Mouse (Mus musculus): ENCODE data around the gene Acat2. TPM values are rescaled to one million over a fixed set of nuclear protein-coding genes. Genes with fewer than 3 reads are reported as not detected.
"Not testable (repeated sequence)": the region's sequence is repeated elsewhere in the genome, so short reads cannot be mapped to it uniquely, and the experiment has no call there.

Gene Acat2
- total RNA-seq (2021) = 100 to 1,000 TPM in 1 of 2 experiments, 10 to 100 TPM in 1; 78.2 to 190 TPM
- long read RNA-seq, experiment 1, transcript Acat2-201 (9 exons, 2,250 nt) = major isoform, 181 of 208 reads
- long read RNA-seq, experiment 1, transcript Acat2-203 (8 exons, 1,800 nt) = minor isoform, 14 of 208 reads
- long read RNA-seq, experiment 1, partial matches to known transcripts = 7 of 208 reads
- long read RNA-seq, experiment 1, other reads (novel, unspliced or antisense) = 3 of 208 reads
- long read RNA-seq, experiment 2, transcript Acat2-201 (9 exons, 2,250 nt) = major isoform, 287 of 326 reads
- long read RNA-seq, experiment 2, transcript Acat2-203 (8 exons, 1,800 nt) = minor isoform, 14 of 326 reads
- long read RNA-seq, experiment 2, partial matches to known transcripts = 10 of 326 reads
- long read RNA-seq, experiment 2, other reads (novel, unspliced or antisense) = 15 of 326 reads

DNA sequence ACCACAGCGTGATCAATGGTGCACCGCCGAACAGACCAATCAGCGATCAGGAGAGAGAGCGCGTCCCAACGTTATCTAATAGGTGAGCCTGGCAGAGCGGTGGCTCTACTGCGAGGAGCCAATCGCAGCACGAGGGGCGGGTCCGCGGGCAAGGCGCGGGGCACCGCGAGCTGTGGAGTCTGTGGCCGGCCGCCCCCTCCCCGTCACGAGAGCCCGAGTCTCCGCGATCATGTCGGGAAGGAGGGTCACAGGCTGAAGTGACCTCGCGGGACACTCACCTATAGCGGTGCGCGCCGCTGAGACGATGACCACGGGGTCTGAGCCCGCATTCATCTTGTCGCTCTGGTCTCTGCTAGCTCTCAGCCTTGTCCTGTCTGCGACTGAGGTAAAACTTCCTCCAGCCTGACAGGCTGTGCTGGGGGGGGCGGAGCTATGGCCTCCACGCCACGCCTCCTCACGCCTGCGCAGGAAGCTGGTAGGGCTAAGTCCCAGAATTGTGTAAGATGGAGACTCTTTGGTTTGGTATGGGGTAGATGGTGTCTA lies at the start of gene Acat2:
Gene Acat2 (minus strand): TSS at position 417 of the 543 bp plus-strand sequence.
- DNase-seq (ENCODE audit: low spot score in 2 of 2) = peak; percentile 88 to 89

DNA sequence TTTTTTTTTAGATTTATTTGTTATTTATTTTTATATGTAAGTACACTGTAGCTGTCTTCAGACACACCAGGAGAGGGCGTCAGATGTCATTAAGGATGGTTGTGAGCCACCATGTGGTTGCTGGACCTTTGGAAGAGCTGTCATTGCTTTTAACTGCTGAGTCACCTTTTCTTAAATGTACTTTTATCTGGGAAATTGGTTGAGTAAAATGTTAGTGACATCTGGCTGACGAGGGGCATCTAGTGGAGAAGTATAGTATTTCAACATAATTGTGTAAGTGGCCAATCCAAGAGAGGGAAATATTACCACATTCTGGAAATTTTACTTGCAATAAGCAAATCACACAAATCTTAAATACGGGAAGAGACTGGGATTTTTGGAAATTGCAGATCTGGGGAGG lies 49.3 kb upstream of the Acat2 start:
- DNase-seq (ENCODE audit: low spot score in 2 of 2) = no peak

GRCm38 (mm10) chr17:13008528-13008927 lies 48.0 kb upstream of the Acat2 start:
- no peak for DNase-seq (ENCODE audit: low spot score in 2 of 2)

DNA sequence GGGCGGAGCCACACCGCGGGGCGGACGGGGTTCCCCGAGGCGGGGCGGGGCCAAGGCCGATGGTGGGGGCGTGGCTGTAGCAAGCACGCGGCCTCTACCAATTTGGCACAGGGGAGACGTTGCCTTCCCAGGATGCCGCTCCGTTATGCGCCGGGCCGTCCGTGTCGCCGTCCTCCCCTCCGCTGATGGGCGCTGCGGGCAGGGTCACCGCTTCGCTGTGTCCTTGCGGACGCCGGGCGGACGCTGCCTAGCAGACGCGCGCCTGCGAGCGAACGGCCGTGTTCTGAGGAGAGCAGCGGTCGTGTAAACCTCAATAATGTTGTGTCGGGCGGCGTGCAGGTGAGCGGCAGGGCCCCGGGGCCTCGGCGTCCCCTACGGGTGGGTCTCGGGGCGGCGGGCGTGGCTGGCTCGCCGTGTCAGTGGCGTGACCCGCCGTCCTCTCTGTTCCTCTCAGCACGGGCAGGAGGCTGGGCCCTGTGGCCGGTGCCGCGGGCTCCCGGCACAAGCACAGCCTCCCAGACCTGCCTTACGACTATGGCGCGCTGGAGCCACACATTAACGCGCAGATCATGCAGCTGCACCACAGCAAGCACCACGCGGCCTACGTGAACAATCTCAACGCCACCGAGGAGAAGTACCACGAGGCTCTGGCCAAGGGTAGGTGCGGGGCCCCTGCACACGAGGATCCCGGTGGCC lies 47.3 kb upstream of the Acat2 start:
- DNase-seq (ENCODE audit: low spot score in 2 of 2) = peak; percentile 99

GRCm38 (mm10) chr17:13006984-13007383 lies 46.4 kb upstream of the Acat2 start:
- DNase-seq (ENCODE audit: low spot score in 2 of 2) = no peak

- not testable (repeated sequence) for DNase-seq (ENCODE audit: low spot score in 2 of 2)
These were observed 46.0 kb upstream of the Acat2 start, which contains the start of gene Sod2 for GRCm38 (mm10) chr17:13006546-13006945. TSS of gene Sod2 (plus strand) at chr17:13006846.

GRCm38 (mm10) chr17:13004436-13004835 lies 43.9 kb upstream of the Acat2 start:
- DNase-seq (ENCODE audit: low spot score in 2 of 2) = not testable (repeated sequence)

DNA sequence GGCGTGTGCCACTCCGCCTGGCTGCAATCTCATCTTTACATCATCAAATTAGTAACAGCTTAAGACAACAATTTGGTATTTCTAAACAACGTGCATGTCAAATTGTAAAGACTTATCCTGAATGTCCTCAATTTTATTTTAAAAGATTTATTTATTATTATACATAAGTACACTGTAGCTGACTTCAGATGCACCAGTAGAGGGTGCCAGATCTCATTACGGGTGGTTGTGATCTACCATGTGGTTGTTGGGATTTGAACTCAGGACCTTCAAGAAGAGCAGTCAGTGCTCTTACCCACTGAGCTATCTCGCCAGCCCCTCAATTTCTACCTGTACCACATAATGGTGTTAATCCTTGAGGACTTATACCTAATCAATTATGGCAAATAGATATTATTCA lies 41.7 kb upstream of the Acat2 start:
- DNase-seq (ENCODE audit: low spot score in 2 of 2) = not testable (repeated sequence)

GRCm38 (mm10) chr17:12999069-12999468 lies 38.5 kb upstream of the Acat2 start:
- no peak for DNase-seq (ENCODE audit: low spot score in 2 of 2)

DNA sequence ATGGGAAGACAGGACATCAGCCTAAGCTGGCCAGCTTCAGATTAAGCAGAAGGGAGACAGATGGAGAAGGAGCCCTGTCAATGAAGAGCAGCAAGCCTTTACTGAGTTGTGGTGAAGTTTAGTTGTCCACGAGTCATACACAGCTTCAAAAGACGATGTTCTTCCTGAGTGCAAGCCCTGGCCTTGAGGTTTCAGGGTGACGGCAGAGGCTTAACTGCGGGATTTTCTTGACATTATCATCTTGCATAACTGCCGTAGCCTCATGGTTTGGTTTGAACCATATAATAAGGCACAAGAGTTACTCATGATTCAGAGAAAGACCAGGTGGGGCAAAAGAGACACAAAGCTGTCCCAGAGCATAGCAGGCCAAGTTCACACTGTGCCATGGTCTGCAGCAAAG lies 37.3 kb upstream of the Acat2 start:
- DNase-seq (ENCODE audit: low spot score in 2 of 2) = no peak

DNA sequence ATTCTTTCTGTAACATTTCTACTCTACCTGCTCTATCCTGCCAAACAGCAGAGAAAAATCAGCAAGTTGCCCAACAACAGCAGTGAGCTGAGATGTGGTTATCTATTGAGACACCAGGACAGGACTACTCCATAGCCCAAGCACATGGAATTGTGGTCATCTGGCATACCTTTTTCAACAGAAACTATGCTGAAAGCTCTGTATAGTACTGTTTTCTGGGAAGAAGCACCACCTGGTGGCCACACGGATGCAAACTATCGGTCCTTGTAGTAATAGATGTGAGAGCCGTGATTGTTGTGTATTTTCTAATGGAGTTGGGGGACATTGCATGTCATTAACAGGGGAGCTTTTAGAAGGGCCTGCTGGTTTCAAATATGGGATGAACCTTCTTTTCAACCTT lies 35.8 kb upstream of the Acat2 start:
- peak; percentile 28 to 49 for DNase-seq (ENCODE audit: low spot score in 2 of 2)

DNA sequence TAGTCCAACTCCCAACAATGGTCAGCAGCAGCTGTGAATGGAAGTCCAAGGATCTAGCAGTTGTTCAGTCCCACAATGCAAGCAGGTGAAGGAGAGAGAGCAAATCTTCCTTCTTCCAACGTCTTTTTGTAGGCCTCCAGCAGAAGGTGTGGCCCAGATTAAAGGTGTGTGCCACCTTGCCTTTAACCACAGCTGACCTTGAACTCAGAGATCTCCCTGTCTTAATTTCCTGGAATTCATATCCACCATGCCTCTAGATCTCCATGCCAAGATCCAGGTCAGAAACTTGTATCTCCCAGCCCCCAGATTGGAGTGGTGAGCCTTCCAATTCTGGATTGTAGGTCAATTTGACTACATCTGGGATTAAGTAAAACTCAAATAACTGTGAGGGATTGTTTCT lies 33.5 kb upstream of the Acat2 start, which contains the start of gene Wtap:
Gene Wtap (minus strand): TSS at position 101 of the 400 bp plus-strand sequence.
- no peak for DNase-seq (ENCODE audit: low spot score in 2 of 2)

DNA sequence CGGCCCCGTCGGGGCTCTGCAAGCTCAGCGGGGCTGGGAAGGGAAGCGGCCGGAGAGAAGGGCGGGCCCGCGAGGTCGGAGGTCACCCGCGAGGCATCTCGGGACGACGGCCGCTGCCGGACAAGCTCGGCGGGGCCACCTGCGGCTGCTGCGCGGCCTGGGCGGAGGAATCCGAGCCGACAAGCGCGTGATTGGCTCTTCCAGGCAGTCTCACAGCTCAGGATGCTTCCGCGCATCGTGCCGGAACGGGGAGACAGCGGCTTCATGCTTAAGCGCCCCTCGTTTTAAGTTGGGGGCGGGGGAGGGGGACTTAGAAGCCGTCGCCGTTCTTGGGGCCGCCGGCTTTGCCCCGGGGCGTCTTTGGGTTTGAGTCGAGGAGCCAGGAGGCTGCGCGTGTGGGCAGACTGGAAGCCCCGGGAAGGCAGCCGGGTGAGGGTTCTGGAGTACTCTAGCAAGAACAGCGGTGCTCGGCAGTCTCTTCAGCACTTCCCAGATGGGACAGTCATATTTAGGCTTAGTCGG lies 32.0 kb upstream of the Acat2 start:
- peak; percentile 92 to 93 for DNase-seq (ENCODE audit: low spot score in 2 of 2)

DNA sequence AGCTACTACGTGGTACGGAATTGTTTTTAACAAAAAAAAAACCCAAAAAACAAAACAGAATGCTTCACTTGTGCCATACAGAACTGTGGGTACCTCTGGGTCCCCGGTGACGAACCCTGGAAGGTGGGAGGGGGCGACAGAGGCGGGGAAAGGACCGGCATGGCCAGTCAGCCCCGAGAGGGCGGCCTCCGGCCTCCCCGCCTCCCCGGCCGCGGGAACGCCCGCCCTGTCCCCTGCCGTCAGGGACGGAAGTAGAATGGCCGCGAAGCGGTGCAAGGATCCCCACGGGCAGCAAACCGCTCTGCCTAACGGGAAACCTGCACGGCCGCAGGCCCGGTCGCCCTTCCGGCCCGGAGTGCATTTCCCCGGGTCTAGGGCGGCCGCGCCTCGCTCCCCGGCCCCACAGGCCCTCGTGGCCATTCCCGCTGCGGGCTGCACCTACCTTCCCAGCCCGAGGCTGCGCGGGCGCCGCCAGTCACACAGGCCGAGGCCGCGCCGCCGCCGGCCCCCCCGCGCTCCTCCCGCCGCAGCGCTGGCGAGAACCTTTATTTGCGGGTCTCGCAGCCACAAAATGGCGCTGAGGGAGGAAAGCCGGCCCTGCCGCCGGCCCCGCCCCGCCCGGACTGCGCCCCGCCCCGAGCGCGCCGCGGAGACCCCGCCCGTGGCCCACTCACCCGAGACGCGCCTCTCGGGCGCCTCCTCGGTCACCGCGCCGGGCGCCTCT lies 31.2 kb upstream of the Acat2 start:
- peak; percentile 90 to 91 for DNase-seq (ENCODE audit: low spot score in 2 of 2)

DNA sequence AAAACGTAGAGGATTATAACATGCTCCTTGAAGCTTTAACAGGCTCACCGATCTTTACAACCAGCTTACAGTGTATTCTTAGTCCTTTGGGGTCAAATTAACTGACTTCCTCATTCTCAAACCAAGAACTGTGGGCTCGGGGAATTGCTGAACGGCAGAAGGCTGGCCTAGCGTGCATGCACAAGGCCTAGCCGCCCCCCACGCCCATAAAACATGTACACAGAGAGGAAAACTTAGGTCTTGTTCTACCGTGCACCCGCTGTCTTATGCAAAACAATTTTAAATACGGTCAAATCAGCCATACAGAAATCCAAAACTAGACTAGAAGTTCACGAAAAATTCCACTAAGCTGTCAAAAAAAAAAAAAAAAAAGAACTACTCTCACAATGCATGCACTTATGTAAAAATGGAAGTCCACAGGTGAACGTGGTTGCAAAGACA lies 30.7 kb upstream of the Acat2 start:
- DNase-seq (ENCODE audit: low spot score in 2 of 2) = no peak

- no peak for DNase-seq (ENCODE audit: low spot score in 2 of 2)
These were observed 30.1 kb upstream of the Acat2 start for GRCm38 (mm10) chr17:12990567-12991145.

- DNase-seq (ENCODE audit: low spot score in 2 of 2) = not testable (repeated sequence)
These were observed 27.5 kb upstream of the Acat2 start for GRCm38 (mm10) chr17:12988096-12988495.

DNA sequence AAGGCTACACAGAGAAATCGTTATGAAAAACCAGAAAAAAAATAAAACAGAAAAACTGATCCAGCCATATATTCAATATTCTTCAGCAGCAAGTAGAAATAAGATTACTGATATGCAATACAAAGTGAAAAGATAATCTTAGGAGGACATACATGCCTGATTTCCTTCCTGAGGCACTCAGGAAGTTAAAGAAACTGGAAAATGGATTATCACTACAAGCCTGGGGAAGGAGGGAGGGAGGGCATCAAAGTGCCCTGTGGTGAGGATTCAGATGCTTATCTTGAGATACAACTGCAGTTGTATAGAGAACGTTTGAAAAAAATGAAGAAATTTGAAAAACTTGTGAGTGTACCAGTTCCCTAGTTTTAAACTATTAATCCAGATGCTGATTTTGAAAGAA lies 23.4 kb upstream of the Acat2 start:
- DNase-seq (ENCODE audit: low spot score in 2 of 2) = no peak

DNA sequence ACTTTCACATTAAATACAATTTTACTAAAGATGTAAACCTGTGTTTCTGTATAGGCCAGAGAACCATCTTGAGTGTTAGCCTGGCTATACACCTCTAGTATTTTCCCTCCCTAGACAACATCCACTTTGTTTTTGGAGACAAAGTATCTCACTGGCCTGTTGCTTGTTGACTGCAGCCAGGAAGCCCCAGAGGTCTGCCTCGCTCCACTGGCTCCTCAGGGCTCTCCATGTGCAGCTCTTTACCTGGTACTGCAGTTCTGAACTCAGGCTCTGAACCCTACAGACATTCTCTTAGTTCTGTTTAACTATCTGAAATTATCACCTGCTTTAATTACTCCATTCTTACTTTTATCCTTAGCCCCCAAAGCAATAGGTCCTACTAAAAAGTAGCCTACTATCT lies 18.0 kb upstream of the Acat2 start:
- DNase-seq (ENCODE audit: low spot score in 2 of 2) = no peak

- no peak for DNase-seq (ENCODE audit: low spot score in 2 of 2)
These were observed 13.3 kb upstream of the Acat2 start for GRCm38 (mm10) chr17:12973851-12974250.

- DNase-seq (ENCODE audit: low spot score in 2 of 2) = no peak
These were observed 6.6 kb upstream of the Acat2 start for GRCm38 (mm10) chr17:12967173-12967572.

Data from adrenal gland, adult 18-20 months (tissue).